Mouse (Mus musculus) limb, embryonic 13.5 days (tissue): ENCODE measurements around the gene Thoc6. TPM values are rescaled to one million over a fixed set of nuclear protein-coding genes. Genes with fewer than 3 reads are reported as not detected.
A peak's percentile ranks its signal among the peaks of the same experiment; 100 is the strongest.

ENCODE experiments used
- ATAC-seq: fragments of 200-750 bp; cut with Nextera tagmentation; 2 replicates; pipeline ENCODE4 v1.8.0; 2017; ENCODE audit warnings: low read depth, moderate number of reproducible peaks, moderate TSS enrichment; ENCODE audit not compliant: low FRiP score
- H3K27ac ChIP-seq: fragments of 300-500 bp; sonication (generic); 2 replicates; pipeline ENCODE4 v1.5.1; 2015; ENCODE audit warnings: inconsistent platforms, mild to moderate bottlenecking, moderate library complexity
- H3K27me3 ChIP-seq: fragments of 300-500 bp; sonication (generic); 2 replicates; pipeline ENCODE4 v1.6.1; 2015; ENCODE audit warnings: mild to moderate bottlenecking, inconsistent platforms
- H3K36me3 ChIP-seq: fragments of 300-500 bp; sonication (generic); 2 replicates; pipeline ENCODE4 v1.6.1; 2015; ENCODE audit warnings: inconsistent platforms, mild to moderate bottlenecking, moderate library complexity
- H3K4me1 ChIP-seq: fragments of 300-500 bp; sonication (generic); 2 replicates; pipeline ENCODE4 v1.6.1; 2015; ENCODE audit warnings: inconsistent platforms
- H3K4me2 ChIP-seq: fragments of 300-500 bp; sonication (generic); replicated peaks from 2 replicates; pipeline ENCODE4 v1.6.1; 2015; ENCODE audit warnings: inconsistent platforms, mild to moderate bottlenecking, moderate library complexity
- H3K4me3 ChIP-seq: fragments of 300-500 bp; sonication (generic); 2 replicates; pipeline ENCODE4 v1.5.1; 2015; ENCODE audit warnings: moderate library complexity, mild to moderate bottlenecking, inconsistent platforms
- H3K9ac ChIP-seq: fragments of 300-500 bp; sonication (generic); 2 replicates; pipeline ENCODE4 v1.6.1; 2015; ENCODE audit warnings: mild to moderate bottlenecking, inconsistent platforms
- H3K9me3 ChIP-seq: fragments of 300-500 bp; sonication (generic); 2 replicates; pipeline ENCODE4 v1.6.1; 2016; ENCODE audit warnings: inconsistent platforms
- WGBS: fragments of 180-500 bp; shearing (Covaris S2); methylation state at CpG from one replicate; pipeline ENCODE4 v1.1.7; 2015; 5-methylcytosine and 5-hydroxymethylcytosine counted together
- polyA plus RNA-seq: library from polyadenylated mRNA; unstranded; fragments of >200 nt; fragmentation: Nextera tagmentation; extraction: Ambion mirVana; gene quantifications from 2 replicates; pipeline ENCODE4 v1.2.1, GENCODE M21; 2015

Gene Thoc6
- polyA plus RNA-seq, 1 experiment from 2014 or later, result 45.6 TPM

GRCm38 (mm10) chr17:23658450-23658849, 15.2 kb downstream of the Thoc6 start:
- Histone ChIP-seq H3K27me3 (peaks cover 49% of the 10 kb centered on the region), H3K4me3 (no peak overlapping the region), H3K4me1 (0 out of 2 replicates have a peak, but pooled peaks cover 6% of the 10 kb centered on the region), H3K27ac (no peak overlapping the region), H3K9me3 (no peaks in the 10 kb centered on the region), H3K4me2 (no peak overlapping the region), H3K36me3 (no peaks in the 10 kb centered on the region), H3K9ac (no peak overlapping the region)
- 70% methylated on average over 3 of the region's 3 CpGs for WGBS
- no peak for ATAC-seq

DNA sequence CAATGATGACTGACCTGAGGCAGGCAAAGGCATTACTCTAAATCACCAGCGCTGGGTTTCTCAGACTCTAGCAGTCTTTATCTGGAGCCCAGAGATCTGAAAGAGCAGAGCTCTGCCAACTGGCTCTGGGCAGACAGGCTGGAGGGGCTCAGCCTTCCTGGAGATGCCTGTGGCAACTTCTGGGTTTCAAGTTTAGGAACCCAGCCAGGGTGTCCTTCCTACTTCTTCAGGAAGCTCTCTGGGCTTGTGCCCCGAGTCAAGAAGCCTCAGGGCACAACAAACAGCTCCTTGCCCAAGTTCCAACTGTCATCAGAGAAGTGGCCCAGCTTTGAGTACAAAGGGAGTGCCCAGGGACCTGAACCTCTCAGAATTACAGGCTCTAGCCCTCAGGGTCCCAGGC, 19.3 kb downstream of the Thoc6 start:
- no peak overlapping the region for H3K4me3 ChIP-seq
- no peak overlapping the region for H3K9ac ChIP-seq
- no peak overlapping the region for H3K27ac ChIP-seq
- H3K4me1 ChIP-seq, result no peaks in the 10 kb centered on the region
- H3K27me3 ChIP-seq, result peaks cover 9% of the 10 kb centered on the region
- ATAC-seq, result no peak
- H3K4me2 ChIP-seq, result no peak overlapping the region
- no peaks in the 10 kb centered on the region for H3K36me3 ChIP-seq
- H3K9me3 ChIP-seq, result no peaks in the 10 kb centered on the region
- 62% methylated on average over 2 of the region's 2 CpGs for WGBS

- H3K4me1 ChIP-seq, result no peaks in the 10 kb centered on the region
- peaks cover 5% of the 10 kb centered on the region for H3K27me3 ChIP-seq
- no peak for ATAC-seq
- H3K36me3 ChIP-seq, result no peaks in the 10 kb centered on the region
- H3K4me3 ChIP-seq, result no peak overlapping the region
- no peaks in the 10 kb centered on the region for H3K9me3 ChIP-seq
- 56% methylated on average over 6 of the region's 6 CpGs for WGBS
- no peak overlapping the region for H3K4me2 ChIP-seq
- no peak overlapping the region for H3K27ac ChIP-seq
- H3K9ac ChIP-seq, result no peak overlapping the region
Observed at GRCm38 (mm10) chr17:23654001-23654400, 19.7 kb downstream of the Thoc6 start.

DNA sequence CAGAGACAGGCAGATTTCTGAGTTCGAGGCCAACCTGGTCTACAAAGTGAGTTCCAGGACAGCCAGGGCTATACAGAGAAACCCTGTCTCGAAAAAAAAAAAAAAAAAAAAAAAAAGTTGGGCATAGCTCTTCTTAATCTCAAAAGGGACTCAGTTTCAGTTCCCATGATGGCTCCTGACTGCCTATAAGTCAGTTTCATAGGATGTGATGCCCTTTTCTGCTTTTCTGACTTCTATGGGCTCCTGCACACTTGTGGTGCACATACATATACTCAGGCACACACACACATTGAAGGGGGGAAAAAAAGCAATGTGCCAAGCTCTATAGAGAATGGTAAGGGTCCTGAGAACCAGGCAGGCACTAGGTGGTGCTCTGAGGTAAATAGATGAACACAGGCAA, 20.4 kb downstream of the Thoc6 start:
- WGBS, result 63% methylated on average over 2 of the region's 2 CpGs
- Histone ChIP-seq H3K36me3 (no peaks in the 10 kb centered on the region), H3K27ac (no peak overlapping the region), H3K9ac (no peak overlapping the region), H3K27me3 (0 out of 2 replicates have a peak, but pooled peaks cover 2% of the 10 kb centered on the region), H3K4me1 (no peaks in the 10 kb centered on the region), H3K4me2 (no peak overlapping the region), H3K9me3 (no peaks in the 10 kb centered on the region), H3K4me3 (no peak overlapping the region)
- no peak for ATAC-seq

DNA sequence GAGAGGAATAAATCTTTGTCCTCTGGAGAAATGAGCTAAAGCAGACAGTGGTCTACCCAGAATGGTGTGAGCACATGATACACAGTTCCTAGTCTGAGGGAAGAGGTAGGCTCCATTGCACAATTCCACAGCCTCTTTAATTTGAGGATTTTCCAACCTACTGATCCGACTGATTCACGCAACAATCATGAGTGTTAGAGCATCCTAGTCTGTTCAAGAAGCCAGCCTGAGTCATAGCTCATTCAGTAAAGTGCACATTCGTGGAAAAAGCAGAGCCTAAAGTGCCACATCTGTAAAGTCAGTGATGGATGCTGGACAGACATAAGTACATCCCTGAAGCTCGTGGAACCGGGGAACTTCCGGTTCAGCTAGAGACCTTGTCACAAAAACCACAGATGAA, 22.3 kb downstream of the Thoc6 start:
- no peak overlapping the region for H3K4me3 ChIP-seq
- ATAC-seq, result no peak
- H3K4me2 ChIP-seq, result no peak overlapping the region
- peaks cover 11% of the 10 kb centered on the region for H3K27me3 ChIP-seq
- WGBS, result 82% methylated on average over 6 of the region's 6 CpGs
- no peak overlapping the region for H3K27ac ChIP-seq
- H3K9ac ChIP-seq, result no peak overlapping the region
- no peaks in the 10 kb centered on the region for H3K4me1 ChIP-seq
- H3K9me3 ChIP-seq, result no peaks in the 10 kb centered on the region
- no peaks in the 10 kb centered on the region for H3K36me3 ChIP-seq

DNA sequence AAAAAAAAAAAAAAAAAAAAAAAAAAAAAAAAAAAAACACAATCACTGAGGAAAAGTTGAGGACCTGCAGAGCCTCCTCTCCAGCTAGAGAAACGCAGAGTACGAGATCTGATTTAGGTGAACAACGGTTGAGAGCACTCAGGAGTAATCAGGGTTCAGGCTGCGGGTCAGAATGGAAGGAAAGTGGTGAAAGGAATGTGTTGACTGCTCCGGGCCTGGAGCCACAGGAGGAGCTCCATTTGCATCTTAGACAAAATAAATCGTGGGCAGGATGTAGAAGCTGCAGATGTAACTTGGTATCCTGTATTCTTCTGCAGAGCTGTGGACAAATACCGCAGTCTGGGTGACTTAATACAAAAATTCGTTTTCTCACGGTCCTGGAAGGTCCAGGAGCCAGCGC, 27.8 kb downstream of the Thoc6 start:
- Histone ChIP-seq H3K9ac (no peak overlapping the region), H3K4me2 (no peak overlapping the region), H3K4me3 (no peak overlapping the region), H3K27ac (no peak overlapping the region), H3K36me3 (no peaks in the 10 kb centered on the region), H3K27me3 (peaks cover 40% of the 10 kb centered on the region), H3K4me1 (peaks cover 9% of the 10 kb centered on the region; the same call in 1 of the 2 replicates), H3K9me3 (0 out of 2 replicates have a peak, but pooled peaks cover 4% of the 10 kb centered on the region)
- no peak for ATAC-seq
- 37% methylated on average over 10 of the region's 10 CpGs for WGBS

GRCm38 (mm10) chr17:23644613-23645495, 28.8 kb downstream of the Thoc6 start, which contains the start of gene Mmp25:
Mmp25 (minus strand) TSS chr17:23645277.
- Histone ChIP-seq H3K36me3 (no peaks in the 10 kb centered on the region), H3K4me3 (peak within 1 kb of the TSS; percentile 49), H3K27ac (no peak within 1 kb of the TSS), H3K9ac (peak within 1 kb of the TSS; percentile 65), H3K4me2 (peak within 1 kb of the TSS; percentile 79), H3K4me1 (peaks cover 9% of the 10 kb centered on the region; the same call in 1 of the 2 replicates), H3K9me3 (0 out of 2 replicates have a peak, but pooled peaks cover 4% of the 10 kb centered on the region), H3K27me3 (peaks cover 40% of the 10 kb centered on the region)
- under 1% methylated on average over 58 of the region's 58 CpGs for WGBS
- peak; percentile 33 for ATAC-seq

DNA sequence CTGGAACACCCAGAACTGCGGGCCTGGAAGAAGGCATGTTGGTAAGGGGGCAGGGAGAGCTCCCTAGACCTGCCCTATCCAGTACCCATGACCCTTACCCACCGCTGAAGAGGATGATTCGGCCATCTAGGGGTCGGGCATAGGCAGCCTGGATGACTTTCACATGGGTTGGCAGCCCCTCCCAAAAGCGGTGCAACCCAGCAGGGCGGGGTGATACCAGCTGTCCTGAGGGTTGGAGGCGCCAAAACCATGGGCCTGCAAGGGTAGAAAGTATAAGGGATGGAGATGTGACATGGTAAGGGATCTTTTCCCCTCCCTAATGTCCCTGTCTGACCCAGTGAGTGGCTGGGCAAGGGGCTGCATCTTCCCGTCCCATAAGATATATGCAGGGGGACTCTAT, 42.4 kb downstream of the Thoc6 start:
- H3K4me3 ChIP-seq, result no peak overlapping the region
- no peak overlapping the region for H3K4me2 ChIP-seq
- no peak for ATAC-seq
- 86% methylated on average over 8 of the region's 8 CpGs for WGBS
- H3K27me3 ChIP-seq, result peaks cover 2% of the 10 kb centered on the region; the same call in 1 of the 2 replicates
- no peak overlapping the region for H3K27ac ChIP-seq
- H3K4me1 ChIP-seq, result no peaks in the 10 kb centered on the region
- H3K36me3 ChIP-seq, result no peaks in the 10 kb centered on the region
- no peaks in the 10 kb centered on the region for H3K9me3 ChIP-seq
- H3K9ac ChIP-seq, result no peak overlapping the region

DNA sequence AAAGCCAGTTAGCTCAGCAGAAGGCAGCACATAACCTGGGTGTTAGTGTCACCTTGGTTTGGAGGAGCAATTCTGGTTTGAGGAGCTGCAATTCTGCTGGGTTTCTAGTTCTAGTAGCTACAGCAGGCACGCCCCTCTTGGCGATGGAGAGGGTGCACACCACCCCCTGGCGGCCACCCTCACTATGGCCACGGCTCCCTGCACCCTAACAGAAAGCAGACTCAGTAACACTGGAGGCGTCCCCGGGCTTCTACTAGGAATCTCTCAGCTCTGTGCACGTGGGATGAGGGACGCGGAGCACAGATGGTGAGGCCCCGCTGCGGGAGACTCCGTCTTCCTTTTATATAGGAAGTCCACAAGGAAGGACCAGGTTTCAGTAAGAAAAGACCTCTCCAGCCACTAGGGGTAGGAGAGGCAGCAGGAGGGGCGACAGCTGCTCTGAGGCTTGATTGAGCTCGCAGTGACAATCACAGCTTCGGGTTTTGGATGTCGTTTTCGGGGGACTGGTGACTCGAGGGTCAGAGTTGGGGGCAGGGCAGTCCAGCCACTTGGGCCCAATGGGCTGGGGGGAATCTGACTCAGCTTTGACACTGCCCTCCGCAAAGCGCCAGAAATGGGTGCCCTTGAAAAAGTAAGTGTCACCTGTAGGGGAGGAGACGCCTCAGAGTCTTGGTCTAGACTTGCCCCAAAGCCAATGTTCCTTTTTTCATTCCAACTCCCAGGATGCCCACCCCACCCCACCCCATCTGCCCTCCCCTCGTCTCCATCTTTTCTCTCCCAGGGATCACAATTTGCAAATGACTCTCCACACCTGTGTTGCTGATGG, 43.3 kb downstream of the Thoc6 start:
- peaks cover 2% of the 10 kb centered on the region; the same call in 1 of the 2 replicates for H3K27me3 ChIP-seq
- no peaks in the 10 kb centered on the region for H3K9me3 ChIP-seq
- WGBS, result 15% methylated on average over 22 of the region's 22 CpGs
- no peaks in the 10 kb centered on the region for H3K4me1 ChIP-seq
- H3K36me3 ChIP-seq, result no peaks in the 10 kb centered on the region
- peak overlapping the region; percentile 60 for H3K4me2 ChIP-seq
- H3K27ac ChIP-seq, result no peak overlapping the region
- H3K9ac ChIP-seq, result peak overlapping the region; percentile 48
- ATAC-seq, result peak; percentile 88
- peak overlapping the region; percentile 24 for H3K4me3 ChIP-seq

DNA sequence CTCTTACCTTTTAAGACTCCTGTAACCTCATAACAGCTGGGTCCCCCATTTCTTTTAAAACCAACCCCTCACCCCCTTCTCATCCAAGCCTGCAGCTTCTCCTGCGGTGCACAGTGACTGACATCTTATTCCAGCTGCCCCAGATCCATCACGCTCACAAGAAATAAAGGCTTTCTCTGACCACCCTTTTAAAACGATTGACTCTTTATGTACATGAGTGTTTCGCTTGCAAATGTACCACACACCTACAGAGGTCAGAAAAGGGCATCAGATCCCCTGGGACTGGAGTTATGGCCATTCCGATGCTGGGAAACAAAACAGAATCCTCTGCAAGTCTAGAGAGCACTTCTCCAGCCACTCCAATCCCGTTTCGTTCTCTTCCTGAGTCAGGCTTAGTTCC, 45.9 kb downstream of the Thoc6 start:
- Histone ChIP-seq H3K27ac (no peak overlapping the region), H3K9me3 (no peaks in the 10 kb centered on the region), H3K9ac (no peak overlapping the region), H3K4me2 (no peak overlapping the region), H3K4me1 (no peaks in the 10 kb centered on the region), H3K27me3 (peaks cover 5% of the 10 kb centered on the region; the same call in 1 of the 2 replicates), H3K4me3 (no peak overlapping the region), H3K36me3 (no peaks in the 10 kb centered on the region)
- 33% methylated on average over 7 of the region's 7 CpGs for WGBS
- ATAC-seq, result no peak

DNA sequence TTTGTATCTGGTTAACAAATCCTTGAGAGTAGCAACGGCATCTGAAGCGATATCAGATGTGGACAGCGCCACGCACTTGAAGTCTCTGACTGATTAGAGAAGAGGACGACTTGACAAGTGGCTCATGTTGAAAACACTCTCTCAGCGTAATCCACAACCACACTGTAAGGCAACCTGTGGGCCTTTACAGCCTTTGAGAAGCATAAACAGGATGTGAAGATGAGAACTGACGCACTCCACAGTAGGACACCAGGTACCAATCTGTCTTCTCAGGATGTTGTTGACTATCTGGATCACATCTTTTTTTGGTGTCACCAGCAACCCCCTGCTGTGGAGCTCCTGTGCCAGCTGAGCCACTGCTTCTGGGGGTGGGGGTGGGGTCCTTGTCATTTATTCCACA, 53.3 kb downstream of the Thoc6 start:
- H3K36me3 ChIP-seq, result no peaks in the 10 kb centered on the region
- ATAC-seq, result no peak
- WGBS, result 79% methylated on average over 7 of the region's 7 CpGs

More for the DNA sequence above, 53.3 kb downstream of the Thoc6 start:
- H3K9ac ChIP-seq, result no peak overlapping the region
- H3K27me3 ChIP-seq, result peaks cover 24% of the 10 kb centered on the region
- H3K27ac ChIP-seq, result no peak overlapping the region
- no peak overlapping the region for H3K4me2 ChIP-seq
- no peak overlapping the region for H3K4me3 ChIP-seq
- H3K4me1 ChIP-seq, result no peaks in the 10 kb centered on the region
- H3K9me3 ChIP-seq, result no peaks in the 10 kb centered on the region
